ENCODE assay signal across 17 mouse cellular contexts in genomic region chr10:17476720-17477119, GRCm38 (mm10).
DNase-seq lines count a peak whose midpoint lies in the region; ATAC-seq and TF ChIP-seq lines count a peak whose summit lies in the region.
"Had no signal": no experiment of that assay in that cellular context is flagged by ENCODE, and none has a peak within 500 bp of the region (broad histone marks: within the 10 kb centered on the region; RNA-seq: fewer than 3 reads in every experiment).

No protein-coding gene starts in this region.

- H3K4me2 ChIP-seq in stomach, postnatal 0 days (replicated peaks; ENCODE audit: low read depth): no peak overlapping the region
- H3K4me2 ChIP-seq: embryonic facial prominence, embryonic 12.5 days; limb, embryonic 13.5 days; stomach, embryonic 15.5 days had no signal

- no peaks in the 10 kb centered on the region for H3K36me3 ChIP-seq in stomach, postnatal 0 days (ENCODE audit: control insufficient read depth, insufficient read depth, low read length)
- H3K36me3 ChIP-seq: embryonic facial prominence, embryonic 12.5 days; hindbrain, embryonic 10.5 days; limb, embryonic 13.5 days; stomach, embryonic 15.5 days had no signal

- ATAC-seq in stomach, postnatal 0 days (ENCODE audit: low FRiP score, low TSS enrichment): no peak
- no peak for ATAC-seq in cerebellum, adult (ENCODE audit: insufficient number of reproducible peaks, low FRiP score, low TSS enrichment)
- ATAC-seq: forebrain, embryonic 16.5 days had no signal

- DNase-seq in gastrocnemius, adult 2 months: peak; percentile 67
- no peak for DNase-seq in gastrocnemius, postnatal 4 days (ENCODE audit: low spot score in 2 of 2)
- DNase-seq in ovary, postnatal 36 days (ENCODE audit: low spot score): peak; percentile 19
- no peak for DNase-seq in ovary, postnatal 14 days (ENCODE audit: low spot score)
- peak; percentile 46 to 50 for DNase-seq in heart, postnatal 36 days
- DNase-seq in stomach, postnatal 0 days (ENCODE audit: low spot score): no peak
- no peak for DNase-seq in thymus, postnatal 36 days
- DNase-seq: B cell, adult 2 months; cerebellum, adult 8-10 months; kidney, adult 9 months; layer of hippocampus, adult 9-11 months had no signal

- no peak overlapping the region for H3K4me3 ChIP-seq in gastrocnemius, adult 2 months
- no peak overlapping the region for H3K4me3 ChIP-seq in stomach, postnatal 0 days (ENCODE audit: low read depth, low read length)
- H3K4me3 ChIP-seq: embryonic facial prominence, embryonic 12.5 days; hindbrain, embryonic 10.5 days; limb, embryonic 13.5 days; stomach, embryonic 15.5 days had no signal

- intact Hi-C loops in gastrocnemius, adult 2 months (cut with DNase I): no loop called here
- intact Hi-C loops in heart, postnatal 36 days (cut with DNase I): no loop called here

- H3K4me1 ChIP-seq in stomach, postnatal 0 days (replicated peaks; ENCODE audit: control insufficient read depth, insufficient read depth): no peaks in the 10 kb centered on the region
- H3K4me1 ChIP-seq: stomach, embryonic 15.5 days had no signal

- 81% methylated on average over 6 of the region's 6 CpGs for WGBS in stomach, postnatal 0 days

- no peak overlapping the region for H3K27ac ChIP-seq in gastrocnemius, adult 2 months
- no peak overlapping the region for H3K27ac ChIP-seq in stomach, postnatal 0 days (replicated peaks)
- H3K27ac ChIP-seq: embryonic facial prominence, embryonic 12.5 days; limb, embryonic 13.5 days; stomach, embryonic 15.5 days had no signal

- H3K9me3 ChIP-seq in stomach, postnatal 0 days (ENCODE audit: control insufficient read depth, low read length): no peaks in the 10 kb centered on the region
- H3K9me3 ChIP-seq: embryonic facial prominence, embryonic 12.5 days; hindbrain, embryonic 10.5 days; limb, embryonic 13.5 days; stomach, embryonic 15.5 days had no signal

- no peak overlapping the region for H3K9ac ChIP-seq in stomach, postnatal 0 days (ENCODE audit: low read length)
- H3K9ac ChIP-seq: embryonic facial prominence, embryonic 12.5 days; limb, embryonic 13.5 days; stomach, embryonic 15.5 days had no signal

- TF ChIP-seq EP300 in stomach, postnatal 0 days (optimal IDR thresholded peaks at IDR 0.05): no peak

- no peaks in the 10 kb centered on the region for H3K27me3 ChIP-seq in stomach, postnatal 0 days (ENCODE audit: control insufficient read depth, insufficient read depth, low read length)
- H3K27me3 ChIP-seq: embryonic facial prominence, embryonic 12.5 days; limb, embryonic 13.5 days; stomach, embryonic 15.5 days had no signal

- TF ChIP-seq CTCF in gastrocnemius, adult 2 months (IDR thresholded peaks at IDR 0.05): no peak
- no peak for TF ChIP-seq CTCF in stomach, postnatal 0 days (IDR thresholded peaks at IDR 0.05; ENCODE audit: low read depth)

Comparison
In these comparisons a context has a peak if more than half of its experiments do, and no peak if none do; other contexts are left out.
1. DNase-seq: peak in gastrocnemius, adult 2 months (single experiment), ovary, postnatal 36 days (single experiment) and heart, postnatal 36 days (2 of 2); none in gastrocnemius, postnatal 4 days (0 of 2), ovary, postnatal 14 days (single experiment), stomach, postnatal 0 days (single experiment) and thymus, postnatal 36 days (0 of 2).